Mouse (Mus musculus) heart, postnatal 36 days (tissue): Measurements from ENCODE around the gene Kif22. TPM values are rescaled to one million over a fixed set of nuclear protein-coding genes. Genes with fewer than 3 reads are reported as not detected.

Experiments
- DNase-seq, 2 experiments: peaks; one replicate each; pipeline ENCODE4 v3.0.0; 2021 to 2022
- intact Hi-C: fragments of 180-260 bp; cut with DNase I; formaldehyde crosslinking; loops from one replicate; pipeline ENCODE4 v1.15.1; 2025
- total RNA-seq, 2 experiments: library from RNA; stranded (reverse); gene quantifications; 2 replicates each; pipeline ENCODE4 v1.2.3; 2021

The Kif22 gene
- total RNA-seq, 2 experiments from 2014 or later = 1.0 to 2.6 TPM

DNA sequence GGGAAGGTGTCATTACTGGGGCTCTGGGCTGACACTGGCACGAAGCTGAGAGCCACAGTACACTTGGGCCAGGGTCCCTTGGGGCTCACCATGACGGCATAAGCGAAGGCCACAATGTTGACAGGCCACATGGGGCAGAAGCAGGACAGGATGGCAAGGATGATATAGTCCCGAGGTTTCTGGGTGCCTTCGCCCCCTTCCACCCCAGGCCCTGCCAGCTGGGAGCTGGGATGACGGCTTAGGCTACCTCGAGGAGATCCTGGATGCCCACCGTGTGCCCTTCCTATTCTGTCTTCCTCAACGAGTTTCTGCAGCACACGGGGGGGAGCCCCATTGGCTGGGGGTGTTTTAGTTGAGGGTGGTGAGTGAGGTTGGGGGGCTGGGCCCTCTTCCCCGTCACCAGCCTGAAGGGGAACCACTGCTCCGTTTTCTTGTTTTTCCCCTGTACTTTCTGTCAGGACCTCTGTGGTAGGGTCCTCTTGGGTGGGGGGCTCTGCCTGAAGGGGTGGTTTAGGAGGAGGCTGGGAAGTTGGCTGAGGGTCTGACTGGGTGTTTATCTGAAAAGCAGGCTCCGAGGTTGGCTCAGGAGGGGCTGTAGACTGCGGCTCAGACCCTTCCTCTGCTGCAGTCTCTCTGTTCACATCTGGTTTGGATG is 22.8 kb downstream of the Kif22 start:
- DNase-seq = no peak
- intact Hi-C loops = no loop called here

DNA sequence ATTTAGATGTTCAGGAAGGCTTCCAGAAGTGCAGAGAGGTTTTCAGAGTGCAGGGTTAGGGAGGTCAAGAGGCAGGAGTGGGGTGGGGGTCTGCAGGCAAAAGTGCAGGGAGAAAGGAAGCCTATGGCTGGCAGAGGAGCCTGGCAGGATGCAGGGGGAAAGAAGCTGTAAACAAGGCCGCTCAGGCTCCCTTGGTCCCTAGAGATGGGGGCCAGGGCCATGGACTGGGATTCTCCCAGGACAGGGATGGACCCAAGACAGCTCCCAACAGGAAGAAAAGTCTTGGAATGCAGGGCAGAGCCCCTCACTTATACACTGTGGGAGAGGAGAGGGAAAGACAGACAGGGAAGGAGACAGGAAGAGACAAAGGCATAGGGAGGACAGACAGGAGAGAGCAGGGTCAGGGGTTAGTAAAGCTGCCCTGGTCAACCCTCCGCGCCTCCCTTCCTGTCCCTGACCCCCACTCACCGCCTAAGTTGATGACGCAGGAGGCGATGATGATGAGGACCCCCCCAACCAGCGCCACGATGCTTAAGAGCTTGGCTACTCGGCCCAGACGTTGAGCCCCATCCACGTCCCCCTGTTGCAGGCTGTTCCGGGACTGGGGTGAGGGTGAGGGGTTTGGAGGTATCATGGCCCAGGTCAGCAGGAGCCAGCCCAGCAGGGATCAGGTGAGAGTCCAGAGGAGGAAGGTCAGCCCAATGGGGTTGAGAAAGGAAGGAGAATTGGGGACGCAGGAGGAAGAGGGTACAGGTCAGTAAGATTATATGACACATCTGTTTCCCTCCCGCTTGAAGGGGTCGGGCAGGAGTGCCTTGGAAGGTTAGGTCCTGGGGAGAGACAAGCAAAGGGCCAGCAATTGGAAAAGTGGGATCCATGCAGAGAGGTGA is 23.6 kb downstream of the Kif22 start:
- intact Hi-C loops = no loop called here
- no peak for DNase-seq

DNA sequence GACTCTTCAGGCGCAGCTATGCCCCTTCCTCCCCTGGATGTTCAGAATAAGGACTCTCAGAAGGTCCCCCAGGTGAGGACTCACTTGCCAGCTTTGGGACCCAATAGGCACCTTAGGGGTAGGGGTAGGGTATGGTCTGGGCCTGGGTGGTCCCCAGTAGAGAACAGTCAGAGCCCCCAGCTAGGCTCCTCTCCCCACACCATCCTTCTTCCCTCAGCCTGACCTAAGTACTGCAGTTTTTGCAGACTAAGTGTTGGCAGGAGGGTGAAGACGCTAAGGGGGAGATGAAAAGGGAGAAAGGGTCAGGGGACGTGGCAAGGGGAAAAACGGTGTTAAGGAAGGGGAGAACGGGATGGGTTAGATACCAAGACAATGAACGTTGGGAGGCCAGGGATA is 24.3 kb downstream of the Kif22 start:
- intact Hi-C loops = loop anchor here (1.0 kb wide), 1 partner anchor 7 kb away; no protein-coding TSS in a partner anchor

DNA sequence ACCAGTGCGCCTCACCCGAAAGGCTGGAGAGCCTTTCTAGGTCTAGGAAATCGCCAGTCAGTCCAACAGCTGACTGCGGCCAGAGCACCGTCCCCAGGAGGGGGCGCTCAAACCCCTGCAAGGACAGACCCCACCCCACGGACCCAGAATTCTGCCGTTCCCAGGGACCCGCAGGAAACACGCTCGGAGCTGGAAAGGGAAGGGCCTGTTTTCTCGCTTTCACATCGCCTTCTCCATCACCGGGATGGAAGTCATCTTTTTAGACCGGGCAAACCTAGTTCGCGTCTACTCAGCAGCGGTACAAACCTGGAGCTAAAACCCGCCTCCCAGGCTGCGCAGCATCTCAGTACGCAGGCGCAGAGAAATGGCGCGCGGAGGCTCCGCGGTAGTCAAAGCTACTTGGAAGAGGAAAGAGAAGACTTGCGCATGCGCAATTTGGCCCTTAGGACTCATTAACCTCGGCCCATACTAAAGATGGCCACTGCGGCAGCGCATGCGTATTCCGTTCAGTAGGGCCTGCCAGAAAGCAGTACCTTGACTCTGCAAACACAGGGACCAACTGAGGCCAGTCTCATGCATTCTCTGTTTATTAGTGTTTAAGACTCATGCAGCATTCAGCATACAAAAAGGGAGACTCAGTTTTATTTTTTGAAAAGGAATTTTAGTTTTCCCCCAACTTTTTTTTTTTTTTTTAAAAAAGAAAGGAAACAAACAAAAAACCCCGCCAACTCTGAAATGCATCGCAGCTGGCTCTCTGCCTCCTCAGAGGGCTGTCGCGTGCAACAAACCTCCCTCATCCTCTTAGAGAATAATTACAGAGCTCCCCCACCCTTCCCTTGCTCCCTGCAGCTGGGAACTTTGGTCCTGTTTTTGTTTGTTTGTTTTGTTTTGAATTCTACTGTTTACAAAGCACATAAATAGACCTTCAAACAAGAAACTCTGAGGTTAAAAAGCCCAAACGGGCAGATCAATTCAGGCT is 25.0 kb downstream of the Kif22 start, which contains the start of gene Pagr1a:
Pagr1a (minus strand) TSS at position 382 of the 979 bp plus-strand sequence.
- intact Hi-C loops = loop anchor here (1.0 kb wide), 1 partner anchor 8 kb away; no protein-coding TSS in a partner anchor

More for the DNA sequence above, 24.3 kb downstream of the Kif22 start:
- no peak for DNase-seq

DNA sequence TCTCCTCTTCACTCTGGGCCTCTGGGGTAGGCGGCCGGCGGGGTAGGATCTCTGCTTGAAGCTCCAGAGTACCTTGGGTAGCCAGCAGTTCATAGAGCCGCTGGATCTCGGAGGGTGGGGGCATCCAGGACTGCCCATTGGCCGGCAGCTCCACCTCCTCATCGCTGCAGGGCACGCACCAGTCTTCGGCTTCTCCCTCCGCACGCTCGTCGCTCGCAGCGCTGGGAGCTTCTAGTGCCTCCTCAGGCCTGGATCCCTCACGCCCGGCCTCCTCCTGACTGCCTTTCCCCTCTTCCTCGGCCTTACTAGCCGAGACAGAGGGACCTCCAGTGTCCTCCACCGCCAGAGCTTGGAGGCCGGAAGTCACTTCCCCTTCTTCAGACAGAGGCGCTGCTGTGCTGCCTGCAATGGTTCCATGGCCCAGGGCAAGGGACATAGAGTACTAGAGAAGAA is 25.8 kb downstream of the Kif22 start:
- intact Hi-C loops = no loop called here
- no peak for DNase-seq

More for the DNA sequence above, 25.0 kb downstream of the Kif22 start, which contains the start of gene Pagr1a:
- peak; percentile 94 to 99 for DNase-seq

DNA sequence TGATC is 26.0 kb downstream of the Kif22 start, which contains the start of gene Pagr1b:
Pagr1b (minus strand) TSS at position 4 of the 5 bp plus-strand sequence.
- intact Hi-C loops = no loop called here
- DNase-seq = no peak

DNA sequence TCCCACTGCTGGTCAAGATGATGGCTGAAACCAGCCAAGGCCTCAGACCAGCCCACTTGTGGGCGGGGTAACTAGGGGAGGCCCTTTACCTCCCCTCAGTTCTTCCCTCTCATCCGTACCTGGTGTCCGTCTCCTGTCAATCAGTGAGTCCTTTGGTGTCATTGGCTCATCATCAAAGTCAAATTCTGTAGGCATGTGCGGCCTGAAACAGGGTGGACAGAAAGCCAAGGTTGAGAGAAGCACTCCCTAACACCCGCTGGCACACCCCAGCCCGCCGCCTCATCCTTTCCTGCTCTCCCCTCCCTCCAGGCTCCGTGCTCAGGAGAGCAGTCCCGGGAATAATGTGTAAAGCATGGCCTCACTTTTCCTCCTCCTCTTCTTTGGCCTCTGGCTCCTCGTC is 26.2 kb downstream of the Kif22 start:
- intact Hi-C loops = no loop called here
- no peak for DNase-seq

DNA sequence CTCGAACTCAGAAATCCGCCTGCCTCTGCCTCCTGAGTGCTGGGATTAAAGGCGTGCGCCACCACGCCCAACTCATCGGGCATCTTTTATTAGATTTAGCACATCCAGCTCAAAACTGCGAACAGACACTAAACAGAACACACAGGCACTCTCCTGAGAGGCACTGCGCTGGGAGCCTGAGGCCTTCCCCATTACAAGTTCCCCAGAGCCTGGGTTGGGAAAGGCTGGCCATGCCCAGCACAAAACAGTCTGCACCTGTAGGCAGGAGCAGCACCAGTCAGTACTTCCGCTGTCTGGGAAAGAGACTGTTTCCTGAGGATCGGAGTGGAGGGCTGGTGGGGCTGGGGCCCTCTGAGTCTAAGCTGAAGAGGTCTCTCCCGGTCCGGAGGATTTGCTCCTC is 27.3 kb downstream of the Kif22 start:
- no peak for DNase-seq
- intact Hi-C loops = loop anchor here (2.0 kb wide), 1 partner anchor 38 kb away; the partner anchor contains the start of gene Cdiptos

DNA sequence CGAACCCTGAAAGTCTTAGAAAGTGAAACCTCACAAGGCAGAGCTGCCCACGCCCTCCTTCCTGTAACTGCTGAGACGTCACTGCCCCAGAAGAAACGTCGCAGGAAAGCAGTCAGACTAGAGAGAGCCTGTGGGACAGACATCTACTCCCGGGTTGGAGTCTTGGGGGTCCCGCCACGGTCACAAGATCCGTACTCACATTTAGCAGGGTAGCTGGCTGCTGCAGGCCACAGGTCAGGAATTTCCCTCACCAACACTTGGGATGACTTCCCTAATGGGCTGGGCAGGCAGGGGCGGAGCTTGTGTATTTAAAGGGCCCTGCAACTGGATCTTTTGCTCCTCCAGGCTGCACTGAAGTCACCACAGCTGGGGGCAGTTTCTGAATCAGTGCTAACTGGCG is 28.0 kb downstream of the Kif22 start, which contains the start of gene Mvp:
Mvp (minus strand) TSS at position 302 of the 400 bp plus-strand sequence.
- DNase-seq = peak; percentile 77 to 82
- intact Hi-C loops = loop anchor here (2.0 kb wide), 1 partner anchor 38 kb away; the partner anchor contains the start of gene Cdiptos

DNA sequence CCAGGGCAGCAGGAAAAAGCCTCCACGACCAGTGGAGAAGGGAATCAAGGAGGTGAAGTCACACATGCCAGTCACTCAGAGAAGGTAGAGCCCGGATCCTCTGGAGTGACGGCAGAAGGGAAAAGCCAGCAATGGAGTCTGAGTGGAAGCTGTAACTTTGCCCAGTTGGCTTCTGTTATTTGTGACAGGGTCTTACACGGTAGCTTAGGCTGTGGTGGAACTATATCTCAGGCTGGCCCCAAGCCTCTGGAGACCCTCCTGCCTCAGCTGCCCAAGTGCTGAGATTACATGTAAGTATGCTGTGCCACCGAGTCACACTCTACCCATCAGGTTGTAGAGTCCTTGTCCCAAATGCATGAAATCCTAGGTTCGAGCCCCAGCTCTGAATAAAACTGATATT is 28.9 kb downstream of the Kif22 start:
- DNase-seq = no peak
- intact Hi-C loops = no loop called here

DNA sequence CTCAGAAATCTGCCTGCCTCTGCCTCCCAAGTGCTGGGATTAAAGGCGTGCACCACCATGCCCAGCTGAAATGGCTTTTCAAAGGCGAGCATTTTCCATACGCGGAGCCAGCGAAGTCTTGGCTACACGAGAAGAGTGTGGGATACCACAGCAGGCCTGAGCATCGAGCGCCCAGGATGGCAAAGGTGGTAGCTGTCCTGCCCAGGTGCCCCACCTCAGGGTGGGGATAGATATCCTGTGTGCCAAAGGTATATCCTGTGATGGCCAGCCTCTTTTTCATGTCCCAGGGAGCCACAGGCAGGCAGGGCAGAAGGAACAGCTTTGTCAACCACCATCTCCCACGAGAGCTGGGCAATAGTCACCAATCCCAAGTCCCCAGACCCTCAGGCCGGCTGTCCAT is 29.4 kb downstream of the Kif22 start:
- intact Hi-C loops = no loop called here

DNA sequence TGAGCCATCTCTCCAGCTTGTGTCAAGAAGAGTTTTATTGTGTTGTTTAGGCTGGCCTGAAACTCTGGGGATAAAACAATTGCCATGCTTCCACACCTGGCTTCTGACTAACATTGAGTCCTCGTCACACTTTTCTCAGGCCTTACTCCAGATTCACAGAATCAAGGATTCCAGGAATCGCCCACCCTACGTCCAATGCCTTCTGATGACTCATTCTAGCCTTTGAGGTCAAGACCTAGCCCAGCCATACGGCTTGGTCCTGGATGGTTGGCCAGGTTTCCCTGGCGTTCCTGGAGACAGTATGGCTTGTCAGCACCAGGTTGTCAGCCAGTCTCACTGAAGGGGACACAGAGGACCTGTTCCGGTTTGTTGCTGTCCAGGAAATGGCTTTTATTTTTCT is 29.9 kb downstream of the Kif22 start:
- intact Hi-C loops = no loop called here
- DNase-seq = no peak

More for the DNA sequence above, 29.4 kb downstream of the Kif22 start:
- no peak for DNase-seq

DNA sequence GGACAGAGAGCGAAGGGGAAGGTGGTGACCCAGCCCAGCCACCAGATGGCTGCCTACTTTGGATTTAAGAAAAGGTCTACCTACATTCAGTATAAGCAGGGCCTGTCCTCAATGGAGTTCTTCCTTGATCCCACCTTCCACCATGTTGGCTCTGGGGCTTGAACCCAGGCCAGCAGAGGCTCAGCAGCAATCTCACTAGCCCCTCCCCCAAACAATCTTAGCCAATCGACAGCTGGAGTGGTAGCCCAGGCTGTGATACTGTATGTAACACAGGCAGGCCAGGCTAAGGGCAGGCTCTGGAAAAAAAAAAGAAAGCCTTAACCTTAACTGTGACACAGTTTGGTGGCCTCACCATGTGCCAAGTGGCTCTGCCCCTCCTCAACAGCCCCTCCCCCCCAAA is 30.6 kb downstream of the Kif22 start:
- intact Hi-C loops = no loop called here
- DNase-seq = no peak

DNA sequence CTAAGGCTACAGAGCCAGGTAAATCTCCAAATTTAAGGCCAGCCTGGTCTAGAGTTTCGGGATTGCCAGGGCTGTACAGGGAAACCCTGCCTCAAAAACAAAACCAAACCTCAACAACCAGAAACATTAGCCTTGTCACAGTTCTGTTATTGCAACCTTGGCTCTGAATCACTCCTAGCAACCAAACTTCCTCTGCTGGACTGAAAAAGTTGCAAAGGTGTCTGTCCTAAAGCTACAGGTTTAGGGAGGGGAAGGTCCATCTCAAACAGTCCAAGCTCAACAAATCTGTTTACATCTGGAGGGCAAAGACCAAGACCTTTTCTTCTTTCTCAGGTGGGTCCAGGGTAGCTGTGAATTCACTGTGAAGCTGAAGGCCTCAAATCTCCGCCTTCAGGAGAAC is 31.2 kb downstream of the Kif22 start:
- DNase-seq = no peak
- intact Hi-C loops = no loop called here

DNA sequence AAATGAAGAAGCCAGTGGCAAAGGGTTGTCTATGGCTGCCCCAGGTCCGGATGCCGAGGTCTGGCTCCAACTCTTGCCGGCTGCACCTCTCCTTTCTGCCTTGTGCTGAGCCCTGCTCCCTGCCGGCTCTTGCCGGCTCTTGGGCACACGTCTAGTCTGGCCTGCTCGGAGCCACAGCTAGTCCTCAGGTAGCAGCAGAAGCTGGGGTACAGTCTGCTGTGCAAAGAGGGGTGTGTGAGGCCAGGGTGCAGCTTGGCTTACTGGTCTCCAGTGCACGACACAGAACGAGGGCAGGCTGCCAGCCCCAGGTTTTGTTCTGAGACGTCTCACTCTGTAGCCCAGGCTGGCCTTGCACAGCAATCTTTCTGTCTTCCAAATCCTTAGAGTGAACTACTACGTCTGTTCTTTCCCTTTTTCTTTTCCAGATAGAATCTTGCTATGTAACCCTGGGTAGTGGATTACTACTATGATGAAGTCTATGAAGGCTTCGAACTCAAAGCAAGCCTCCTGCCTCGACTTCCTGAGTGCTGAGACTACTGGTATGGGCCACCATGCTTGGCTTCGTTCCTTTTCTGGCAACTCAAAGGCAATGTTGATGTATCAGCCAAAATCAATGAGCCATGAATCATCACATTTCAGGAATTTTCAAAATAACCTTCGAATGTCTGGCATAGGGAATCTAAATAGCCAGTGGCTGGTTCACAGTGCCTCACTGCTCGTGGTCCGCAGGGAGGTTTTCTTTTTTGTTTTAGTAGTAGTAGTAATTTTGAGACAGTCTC is 32.8 kb downstream of the Kif22 start:
- DNase-seq = no peak
- intact Hi-C loops = no loop called here

DNA sequence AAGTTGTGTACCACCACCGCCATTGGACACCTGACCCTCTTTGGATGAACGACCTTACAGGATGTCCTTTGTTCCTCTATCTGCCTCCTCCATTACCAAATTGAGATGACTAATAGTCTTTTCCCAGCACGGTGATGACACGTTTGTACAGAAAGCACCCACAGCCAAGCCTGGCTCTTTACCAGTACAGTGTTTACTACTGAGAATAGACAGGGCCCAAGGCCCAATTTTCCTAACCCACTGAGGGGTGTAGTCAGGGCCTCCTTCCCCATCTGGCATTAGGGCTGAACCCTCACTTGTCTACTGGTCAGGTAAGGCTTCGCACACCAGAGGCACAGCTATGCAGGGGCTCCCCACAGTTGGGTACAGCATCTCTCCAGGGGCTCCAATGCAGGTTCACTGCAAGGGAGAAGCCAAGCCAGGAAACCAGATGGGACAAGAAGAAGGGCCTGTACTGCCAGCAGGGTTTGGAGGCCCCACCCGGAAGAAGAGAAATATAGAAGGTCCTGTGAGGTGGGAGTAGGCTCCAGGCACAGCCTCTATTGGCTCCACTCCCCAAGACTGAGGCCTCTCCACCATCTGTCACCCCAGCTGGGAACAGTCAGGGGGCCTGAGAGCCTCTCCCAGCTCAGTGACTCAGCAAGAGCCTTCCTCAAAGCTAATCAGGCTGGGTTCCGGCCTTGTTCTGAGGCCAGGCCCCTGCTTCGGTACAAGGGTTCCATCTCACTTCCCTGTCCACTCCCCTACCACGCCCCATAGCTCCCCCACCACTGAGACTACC is 33.8 kb downstream of the Kif22 start:
- intact Hi-C loops = no loop called here
- peak; percentile 73 to 79 for DNase-seq

DNA sequence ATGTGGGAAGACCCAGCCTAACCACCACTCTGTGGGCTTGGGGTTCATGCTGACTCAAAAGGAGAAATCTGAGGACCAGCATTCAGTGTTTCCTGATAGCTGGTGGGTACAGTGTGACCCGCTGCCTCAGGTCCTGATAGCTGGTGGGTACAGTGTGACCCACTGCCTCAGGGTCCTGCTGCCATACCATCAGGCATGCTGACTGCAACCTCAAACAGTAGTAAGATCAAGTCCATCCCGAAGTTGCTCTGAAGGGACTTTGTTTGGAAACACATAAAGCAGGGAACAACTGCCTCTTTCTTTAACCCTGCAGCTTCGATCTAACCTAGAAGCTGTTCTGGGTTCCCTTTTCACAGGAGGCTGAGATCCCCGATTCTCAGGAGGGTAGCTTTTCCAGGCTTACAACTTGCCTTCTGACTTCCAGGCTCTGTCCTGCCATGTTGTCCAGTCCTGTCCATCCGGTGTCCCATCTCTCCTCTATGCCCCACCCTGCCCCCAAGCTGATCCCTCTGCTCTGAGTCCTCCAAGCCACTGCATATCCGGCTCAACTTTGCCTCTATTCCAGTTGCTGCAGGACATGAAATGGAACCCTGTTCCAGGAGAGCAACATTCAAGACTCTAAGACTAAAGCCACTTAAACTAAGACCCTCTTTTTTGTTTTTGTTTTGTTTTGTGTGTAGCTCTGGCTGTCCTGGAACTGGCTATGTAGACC is 34.8 kb downstream of the Kif22 start:
- intact Hi-C loops = no loop called here

DNA sequence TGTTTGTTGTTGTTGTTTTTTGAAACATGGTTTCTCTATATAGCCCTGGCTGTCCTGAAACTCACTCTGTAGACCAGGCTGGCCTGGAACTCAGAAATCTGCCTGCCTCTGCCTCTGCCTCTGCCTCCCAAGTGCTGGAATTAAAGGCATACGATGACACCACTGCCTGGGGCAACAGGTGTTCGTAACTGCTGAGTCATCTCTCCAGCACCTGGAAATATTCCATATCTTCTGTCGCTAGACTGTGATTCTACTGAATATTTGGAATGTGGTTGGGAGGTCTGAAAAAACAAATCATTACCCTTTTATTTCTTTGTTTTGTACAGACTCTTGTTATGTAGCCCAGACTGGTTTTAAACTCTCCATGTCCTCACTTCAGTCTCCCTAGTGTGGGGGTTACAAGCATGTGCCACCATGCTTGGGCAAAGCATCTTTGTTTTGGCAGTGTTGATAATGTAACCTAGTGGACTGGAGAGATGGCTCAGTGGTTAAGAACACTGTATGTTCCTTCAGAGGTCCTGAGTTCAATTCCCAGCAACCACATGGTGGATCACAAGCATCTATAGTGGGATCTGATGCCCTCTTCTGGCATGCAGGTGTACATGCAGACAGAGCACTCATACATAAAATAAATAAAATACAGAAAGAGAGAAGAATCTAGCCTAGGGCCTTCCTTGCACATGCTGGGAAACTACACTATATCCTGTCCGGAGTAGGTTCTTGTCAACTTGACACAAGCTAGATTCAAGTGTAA is 38.0 kb downstream of the Kif22 start:
- DNase-seq = no peak
- intact Hi-C loops = no loop called here

More for the DNA sequence above, 34.8 kb downstream of the Kif22 start:
- DNase-seq = no peak
